Mouse (Mus musculus) liver, adult 2 months (tissue): ENCODE measurements around the gene Wdr38. TPM values are rescaled to one million over a fixed set of nuclear protein-coding genes. Genes with fewer than 3 reads are reported as not detected.

Experiments
- DNase-seq: peaks from one replicate; pipeline ENCODE4 v3.0.0-alpha.2; 2011; ENCODE audit warnings: low read depth, low spot score; ENCODE audit errors: extremely low read depth
- H3K27ac ChIP-seq: fragments of 200-500 bp; replicated peaks from 2 replicates; pipeline ENCODE4 v1.5.1; 2012; ENCODE audit warnings: low read depth, mild to moderate bottlenecking, control low read depth, inconsistent platforms, low read length; ENCODE audit not compliant: insufficient read depth
- H3K27me3 ChIP-seq: fragments of 200-500 bp; 2 replicates; pipeline ENCODE4 v1.6.1; 2012; ENCODE audit warnings: mild to moderate bottlenecking, moderate library complexity, low read length, inconsistent platforms; ENCODE audit not compliant: control insufficient read depth, insufficient read depth
- H3K36me3 ChIP-seq: fragments of 200-500 bp; 2 replicates; pipeline ENCODE4 v1.6.1; 2012; ENCODE audit warnings: low read length, inconsistent platforms; ENCODE audit not compliant: control insufficient read depth, insufficient read depth
- H3K4me1 ChIP-seq: fragments of 200-500 bp; 2 replicates; pipeline ENCODE4 v1.6.1; 2011; ENCODE audit warnings: low read length; ENCODE audit not compliant: control insufficient read depth, insufficient read depth
- H3K4me3 ChIP-seq: fragments of 200-500 bp; 2 replicates; pipeline ENCODE4 v1.5.1; 2011; ENCODE audit warnings: low read depth, mild to moderate bottlenecking, control low read depth, low read length, moderate library complexity; ENCODE audit not compliant: insufficient read depth
- H3K79me2 ChIP-seq: fragments of 200-500 bp; 2 replicates; pipeline ENCODE4 v1.6.1; 2012; ENCODE audit warnings: inconsistent platforms, mild to moderate bottlenecking, low read length, moderate library complexity; ENCODE audit not compliant: control insufficient read depth, insufficient read depth
- H3K9ac ChIP-seq: fragments of 200-500 bp; 2 replicates; pipeline ENCODE4 v1.6.1; 2012; ENCODE audit warnings: low read depth, mild to moderate bottlenecking, control low read depth, inconsistent platforms, low read length
- CTCF ChIP-seq: fragments of 200-500 bp; IDR thresholded peaks from 2 replicates; pipeline ENCODE4 v1.5.1; 2011; ENCODE audit warnings: low read depth, low read length, control low read depth
- POLR2A ChIP-seq: fragments of 200-500 bp; IDR thresholded peaks from 2 replicates; pipeline ENCODE4 v1.6.1; 2011; ENCODE audit warnings: low read length, control low read depth; ENCODE audit not compliant: insufficient read depth; ENCODE audit errors: extremely low read depth
- WGBS: fragments of 180-500 bp; shearing (Covaris S2); methylation state at CpG from one replicate; pipeline ENCODE4 v1.1.7; 2018; 5-methylcytosine and 5-hydroxymethylcytosine counted together
- polyA plus RNA-seq: library from polyadenylated mRNA; depleted of rRNA; stranded (reverse); fragments of >200 nt; gene quantifications from 2 replicates; pipeline ENCODE4 v1.2.3, GENCODE M21; 2012; rRNA removed
- total RNA-seq: library from RNA; depleted of rRNA; stranded (reverse); fragments of >200 nt; gene quantifications from 2 replicates; pipeline ENCODE4 v1.2.3, GENCODE M21; 2014; rRNA removed

Wdr38 gene
- total RNA-seq (0.55 and 0.67 TPM in 2 replicates), polyA plus RNA-seq (0.34 TPM in 2 replicates)

- Histone ChIP-seq H3K27me3 (no peaks in the 10 kb centered on the region), H3K4me1 (peaks cover 2% of the 10 kb centered on the region; the same call in 1 of the 2 replicates), H3K36me3 (peaks cover 2% of the 10 kb centered on the region; the same call in 1 of the 2 replicates), H3K27ac (peak within 1 kb of the TSS; percentile 75), H3K79me2 (no peaks in the 10 kb centered on the region), H3K9ac (peak within 1 kb of the TSS; percentile 67), H3K4me3 (peak within 1 kb of the TSS; percentile 67)
- TF ChIP-seq CTCF (peak; percentile 95), POLR2A (no peak)
- DNase-seq = peak; percentile 79
- 12% methylated on average over 33 of the region's 33 CpGs for WGBS
Observed at GRCm38 (mm10) chr2:38997386-38998374, at the start of gene Wdr38. Wdr38 (plus strand) TSS chr2:38997476.

DNA sequence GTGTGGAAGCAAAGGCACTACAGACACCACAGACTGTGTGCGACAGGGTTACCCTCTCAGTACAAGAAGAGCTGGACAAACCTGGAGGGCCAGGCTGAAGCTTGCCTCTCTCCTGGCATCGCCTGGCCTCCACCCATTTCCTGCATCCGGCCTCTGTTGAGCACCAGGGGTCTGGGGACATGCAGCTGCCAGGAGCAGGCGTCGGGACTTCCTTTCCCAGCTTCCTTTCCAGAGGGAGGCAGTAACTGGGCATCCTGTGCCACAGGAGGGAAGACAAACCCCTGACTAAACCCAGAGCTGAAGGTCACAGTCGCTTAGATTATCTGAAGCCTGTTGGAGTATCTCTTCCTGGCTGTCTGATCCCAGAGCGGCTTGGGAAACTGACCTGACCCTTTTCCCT, 49.7 kb upstream of the Wdr38 start:
- no peaks in the 10 kb centered on the region for H3K4me1 ChIP-seq
- H3K27ac ChIP-seq = no peak overlapping the region
- no peak overlapping the region for H3K4me3 ChIP-seq
- no peaks in the 10 kb centered on the region for H3K27me3 ChIP-seq
- H3K36me3 ChIP-seq = no peaks in the 10 kb centered on the region
- TF ChIP-seq CTCF (no peak), POLR2A (no peak)
- H3K79me2 ChIP-seq = no peaks in the 10 kb centered on the region
- DNase-seq = no peak
- 68% methylated on average over 7 of the region's 7 CpGs for WGBS
- H3K9ac ChIP-seq = no peak overlapping the region

DNA sequence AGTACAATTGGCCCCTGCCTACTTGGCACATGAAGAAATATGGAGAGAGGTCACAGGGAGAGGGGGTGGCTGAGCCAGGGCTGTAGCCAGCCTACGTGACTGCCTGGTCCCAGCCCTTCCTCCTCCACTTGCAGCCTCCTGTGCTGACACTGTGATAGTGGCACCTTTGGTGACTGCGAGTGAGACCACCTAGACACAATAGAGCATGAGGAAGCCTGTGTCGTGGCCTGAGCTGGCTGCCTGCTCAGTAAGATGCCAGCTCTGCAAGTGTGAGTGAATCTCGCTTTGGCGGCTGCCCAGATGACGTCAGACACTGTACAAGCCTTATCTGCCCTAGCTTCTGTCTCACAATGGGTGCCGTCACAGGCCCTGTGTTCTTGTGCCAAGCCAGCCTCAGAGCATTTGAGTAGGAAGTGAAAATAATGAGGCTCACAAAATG, 47.0 kb upstream of the Wdr38 start:
- no peak overlapping the region for H3K27ac ChIP-seq
- no peaks in the 10 kb centered on the region for H3K4me1 ChIP-seq
- DNase-seq = peak; percentile 70
- H3K36me3 ChIP-seq = no peaks in the 10 kb centered on the region
- H3K9ac ChIP-seq = no peak overlapping the region
- no peaks in the 10 kb centered on the region for H3K79me2 ChIP-seq
- 41% methylated on average over 7 of the region's 7 CpGs for WGBS
- no peaks in the 10 kb centered on the region for H3K27me3 ChIP-seq
- TF ChIP-seq CTCF (no peak), POLR2A (no peak)
- H3K4me3 ChIP-seq = no peak overlapping the region

GRCm38 (mm10) chr2:38953152-38953883, 44.0 kb upstream of the Wdr38 start:
- no peak overlapping the region for H3K9ac ChIP-seq
- TF ChIP-seq CTCF = no peak
- no peak for TF ChIP-seq POLR2A
- no peaks in the 10 kb centered on the region for H3K27me3 ChIP-seq
- H3K4me1 ChIP-seq = no peaks in the 10 kb centered on the region
- H3K4me3 ChIP-seq = no peak overlapping the region
- H3K79me2 ChIP-seq = no peaks in the 10 kb centered on the region
- 58% methylated on average over 5 of the region's 5 CpGs for WGBS
- H3K36me3 ChIP-seq = no peaks in the 10 kb centered on the region
- peak; percentile 48 for DNase-seq
- no peak overlapping the region for H3K27ac ChIP-seq

GRCm38 (mm10) chr2:38956062-38956461, 41.2 kb upstream of the Wdr38 start:
- TF ChIP-seq CTCF = no peak
- TF ChIP-seq POLR2A = no peak
- Histone ChIP-seq H3K36me3 (no peaks in the 10 kb centered on the region), H3K9ac (no peak overlapping the region), H3K27me3 (no peaks in the 10 kb centered on the region), H3K27ac (no peak overlapping the region), H3K4me1 (no peaks in the 10 kb centered on the region), H3K79me2 (no peaks in the 10 kb centered on the region), H3K4me3 (no peak overlapping the region)
- no peak for DNase-seq
- WGBS = 84% methylated on average over 2 of the region's 2 CpGs
